ENCODE assay signal across 18 mouse cellular contexts in the genomic region with DNA sequence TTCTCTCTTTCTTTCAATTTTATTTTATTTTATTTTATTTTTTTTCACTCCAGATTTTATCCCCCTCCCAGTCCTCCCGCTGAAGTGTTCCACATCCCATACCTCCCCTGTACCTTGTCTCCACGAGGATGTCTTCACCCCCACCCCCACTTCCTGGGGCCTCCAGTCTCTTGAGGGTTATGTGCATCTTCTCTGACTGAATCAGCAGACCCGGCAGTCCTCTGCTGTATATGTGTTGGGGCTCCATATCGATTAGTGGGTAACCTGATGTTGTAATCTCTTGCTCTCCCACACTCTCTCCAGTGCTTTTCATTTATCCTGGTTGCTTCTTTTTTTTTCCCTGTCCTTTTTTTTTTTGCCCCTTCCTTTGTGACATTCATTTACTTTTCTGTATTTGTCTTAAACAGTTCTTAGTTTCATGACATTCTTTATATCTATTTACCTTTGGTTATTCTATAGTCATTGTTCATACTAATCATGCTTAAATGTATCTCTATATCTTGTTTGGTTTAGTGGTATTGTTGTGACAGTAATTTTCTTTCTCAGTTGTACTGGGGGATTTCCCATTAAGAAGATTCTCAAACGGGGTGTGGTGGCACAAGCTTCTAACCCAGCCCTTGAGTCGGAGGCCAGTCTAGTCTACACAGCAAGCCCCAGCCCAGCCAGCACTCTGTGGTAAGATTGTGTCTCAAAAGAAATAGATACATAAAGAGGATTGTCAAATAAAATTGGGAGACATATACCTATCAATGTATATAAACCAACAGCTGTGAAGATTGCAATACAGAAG.
DNase-seq lines count a peak whose midpoint lies in the region; ATAC-seq lines count a peak whose summit lies in the region.
"Had no signal": no experiment of that assay in that cellular context is flagged by ENCODE, and none has a peak within 500 bp of the region (broad histone marks: within the 10 kb centered on the region; RNA-seq: fewer than 3 reads in every experiment).

No protein-coding gene starts in this region.

- DNase-seq in thymus, postnatal 4 days, result peak; percentile 41
- DNase-seq in thymus, adult 18-20 months, result no peak
- no peak for DNase-seq in kidney, adult 18-20 months
- DNase-seq: adrenal gland, adult 2 months; adrenal gland, postnatal 25 days; B cell, adult 2 months; cerebellum, adult 2 months; cerebellum, postnatal 10 days; gastrocnemius, adult 2 months; gastrocnemius, postnatal 25 days; heart, postnatal 10 days; heart, postnatal 4 days had no signal

- peak; percentile 89 for ATAC-seq in CD4-positive, CD25-positive, alpha-beta regulatory T cell, adult 4 months
- ATAC-seq in inflammation-experienced regulatory T-cells, adult 6 months, result peak; percentile 84
- ATAC-seq in megakaryocyte progenitor cell, adult 5-6 weeks (replicated peaks; ENCODE audit: poor library complexity), result no peak
- ATAC-seq: forebrain, embryonic 14.5 days; hindbrain, embryonic 16.5 days; intestine, embryonic 15.5 days had no signal
